Mouse (Mus musculus) kidney, adult 2 months (tissue): Measurements from ENCODE around the gene Ltc4s. TPM values are rescaled to one million over a fixed set of nuclear protein-coding genes. Genes with fewer than 3 reads are reported as not detected.

ENCODE experiments used
- DNase-seq: peaks from one replicate; pipeline ENCODE4 v3.0.0; 2021
- H3K27ac ChIP-seq: fragments of 200-500 bp; 2 replicates; pipeline ENCODE4 v1.5.1; 2012; ENCODE audit warnings: low read depth, low read length, control low read depth, inconsistent platforms; ENCODE audit not compliant: insufficient read depth
- H3K27me3 ChIP-seq: fragments of 200-500 bp; replicated peaks from 2 replicates; pipeline ENCODE4 v1.6.1; 2012; ENCODE audit warnings: mild to moderate bottlenecking, moderate library complexity, low read length, inconsistent platforms; ENCODE audit not compliant: control insufficient read depth, insufficient read depth
- H3K36me3 ChIP-seq: fragments of 200-500 bp; 2 replicates; pipeline ENCODE4 v1.6.1; 2012; ENCODE audit warnings: mild to moderate bottlenecking, moderate library complexity, low read length, inconsistent platforms; ENCODE audit not compliant: control insufficient read depth, insufficient read depth
- H3K4me1 ChIP-seq: fragments of 200-500 bp; 2 replicates; pipeline ENCODE4 v1.6.1; 2011; ENCODE audit warnings: low read length; ENCODE audit not compliant: control insufficient read depth, insufficient read depth
- H3K4me3 ChIP-seq: fragments of 200-500 bp; 2 replicates; pipeline ENCODE4 v1.5.1; 2011; ENCODE audit warnings: mild to moderate bottlenecking, low read depth, low read length, control low read depth; ENCODE audit not compliant: insufficient read depth
- CTCF ChIP-seq: fragments of 200-500 bp; conservative IDR thresholded peaks from 2 replicates; pipeline ENCODE4 v1.5.1; 2011; ENCODE audit warnings: low read depth, mild to moderate bottlenecking, control low read depth, low read length, moderate library complexity, mixed read lengths; ENCODE audit not compliant: insufficient read depth, insufficient read length
- POLR2A ChIP-seq: fragments of 200-500 bp; IDR thresholded peaks from one replicate; pipeline ENCODE4 v1.6.1; 2011; ENCODE audit warnings: low read depth, low read length, control low read depth
- WGBS: fragments of 180-500 bp; shearing (Covaris S2); methylation state at CpG from one replicate; pipeline ENCODE4 v1.1.7; 2018; 5-methylcytosine and 5-hydroxymethylcytosine counted together
- polyA plus RNA-seq: library from polyadenylated mRNA; depleted of rRNA; stranded (reverse); fragments of >200 nt; gene quantifications from 2 replicates; pipeline ENCODE4 v1.2.3, GENCODE M21; 2012

Gene Ltc4s
- polyA plus RNA-seq, 1 experiment: 33.8 TPM

GRCm38 (mm10) chr11:50210505-50211151, 27.8 kb downstream of the Ltc4s start, which contains the start of the genes Sqstm1 and Mgat4b:
Gene Sqstm1 (minus strand): TSS chr11:50210827.
Gene Mgat4b (plus strand): TSS chr11:50210890.
- Histone ChIP-seq H3K4me1 (peaks cover 51% of the 10 kb centered on the region), H3K36me3 (peaks cover 15% of the 10 kb centered on the region; the same call in 1 of the 2 replicates), H3K27me3 (no peaks in the 10 kb centered on the region), H3K4me3 (peak within 1 kb of the TSS; percentile 87), H3K27ac (peak within 1 kb of the TSS; percentile 97)
- DNase-seq: peak; percentile 85
- TF ChIP-seq CTCF: no peak
- TF ChIP-seq POLR2A: peak; percentile 95
- WGBS: under 1% methylated on average over 48 of the region's 48 CpGs

GRCm38 (mm10) chr11:50210101-50210504, 28.3 kb downstream of the Ltc4s start:
- peaks cover 51% of the 10 kb centered on the region for H3K4me1 ChIP-seq
- H3K36me3 ChIP-seq: peaks cover 17% of the 10 kb centered on the region
- under 1% methylated on average over 24 of the region's 24 CpGs for WGBS
- no peaks in the 10 kb centered on the region for H3K27me3 ChIP-seq
- DNase-seq: peak; percentile 96
- peak overlapping the region; percentile 97 for H3K27ac ChIP-seq
- H3K4me3 ChIP-seq: peak overlapping the region; percentile 87
- TF ChIP-seq CTCF (no peak), POLR2A (no peak)

- Histone ChIP-seq H3K4me3 (no peak overlapping the region), H3K36me3 (peaks cover 19% of the 10 kb centered on the region), H3K4me1 (peaks cover 45% of the 10 kb centered on the region), H3K27me3 (no peaks in the 10 kb centered on the region), H3K27ac (no peak overlapping the region)
- no peak for DNase-seq
- TF ChIP-seq POLR2A (no peak), CTCF (no peak)
- 74% methylated on average over 5 of the region's 5 CpGs for WGBS
These were observed 30.4 kb downstream of the Ltc4s start for GRCm38 (mm10) chr11:50208039-50208438.

DNA sequence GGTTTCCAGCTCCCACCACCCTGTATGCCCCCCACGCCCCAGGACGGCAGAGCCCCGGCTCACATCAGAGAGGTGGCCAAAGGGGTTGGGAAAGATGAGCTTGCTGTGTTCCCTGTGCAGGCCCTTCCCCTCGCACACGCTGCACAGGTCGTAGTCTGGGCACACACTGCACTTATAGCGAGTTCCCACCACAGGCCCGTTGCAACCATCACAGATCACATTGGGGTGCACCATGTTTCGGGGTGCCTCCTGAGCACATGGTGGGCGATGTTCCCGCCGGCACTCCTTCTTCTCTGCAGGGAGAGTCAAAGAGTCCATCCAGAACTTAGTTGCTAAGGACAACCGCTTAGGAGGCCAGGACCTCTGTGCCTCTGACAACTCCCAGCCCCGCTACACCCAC, 31.1 kb downstream of the Ltc4s start:
- H3K36me3 ChIP-seq: peaks cover 24% of the 10 kb centered on the region
- H3K4me3 ChIP-seq: no peak overlapping the region
- 93% methylated on average over 14 of the region's 14 CpGs for WGBS
- no peaks in the 10 kb centered on the region for H3K27me3 ChIP-seq
- TF ChIP-seq POLR2A (no peak), CTCF (no peak)
- peaks cover 39% of the 10 kb centered on the region for H3K4me1 ChIP-seq
- no peak for DNase-seq
- no peak overlapping the region for H3K27ac ChIP-seq

DNA sequence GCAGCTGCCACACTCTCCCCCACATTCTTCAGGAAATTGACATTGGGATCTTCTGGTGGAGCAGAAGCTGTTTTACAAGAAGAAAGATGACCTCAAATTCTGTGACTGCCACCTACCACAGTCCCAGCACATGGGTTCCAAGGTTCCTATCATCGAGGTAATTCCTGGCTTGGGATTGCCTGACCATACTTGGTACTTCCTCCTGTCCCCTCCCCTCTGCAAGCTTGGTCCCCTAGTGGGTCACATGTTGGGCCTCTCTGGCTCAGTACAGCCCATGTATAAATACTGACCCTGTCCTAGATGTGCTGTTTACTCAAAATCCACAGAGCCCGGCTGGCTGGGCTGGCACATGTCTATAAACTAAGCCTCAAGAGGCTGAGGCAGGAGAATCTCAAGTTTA, 32.4 kb downstream of the Ltc4s start:
- WGBS: 55% methylated on average over 2 of the region's 2 CpGs
- TF ChIP-seq POLR2A: no peak
- TF ChIP-seq CTCF: no peak
- DNase-seq: no peak
- H3K4me3 ChIP-seq: no peak overlapping the region
- peaks cover 28% of the 10 kb centered on the region for H3K4me1 ChIP-seq
- H3K27ac ChIP-seq: no peak overlapping the region
- peaks cover 32% of the 10 kb centered on the region for H3K36me3 ChIP-seq
- H3K27me3 ChIP-seq: no peaks in the 10 kb centered on the region

DNA sequence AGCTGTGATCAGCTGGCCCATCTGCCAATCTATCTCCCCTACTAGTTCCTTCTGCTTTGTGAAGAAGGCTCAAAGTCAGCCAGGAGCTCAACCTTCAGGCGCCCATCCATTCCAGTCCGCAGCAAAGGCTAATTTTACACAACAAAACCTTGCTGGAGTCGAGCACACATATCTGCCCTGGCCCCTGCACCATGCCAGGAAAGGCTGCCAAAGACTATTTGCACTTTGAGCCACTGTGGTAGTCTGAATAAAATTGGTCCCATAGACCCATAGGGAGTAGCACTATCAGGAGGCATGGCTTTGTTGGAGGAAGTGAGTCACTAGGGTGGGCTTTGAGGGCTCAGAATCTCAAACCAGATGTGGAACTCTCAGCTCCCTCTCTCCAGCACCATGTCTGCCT, 33.0 kb downstream of the Ltc4s start:
- peak; percentile 72 for DNase-seq
- no peaks in the 10 kb centered on the region for H3K27me3 ChIP-seq
- no peak for TF ChIP-seq CTCF
- TF ChIP-seq POLR2A: no peak
- H3K4me1 ChIP-seq: peaks cover 27% of the 10 kb centered on the region
- no peak overlapping the region for H3K27ac ChIP-seq
- peaks cover 38% of the 10 kb centered on the region for H3K36me3 ChIP-seq
- WGBS: 53% methylated on average over 3 of the region's 3 CpGs
- H3K4me3 ChIP-seq: no peak overlapping the region

GRCm38 (mm10) chr11:50203302-50203827, 35.1 kb downstream of the Ltc4s start:
- no peak for TF ChIP-seq POLR2A
- TF ChIP-seq CTCF: no peak
- Histone ChIP-seq H3K4me1 (peaks cover 24% of the 10 kb centered on the region), H3K36me3 (peaks cover 45% of the 10 kb centered on the region), H3K27me3 (no peaks in the 10 kb centered on the region), H3K27ac (no peak overlapping the region), H3K4me3 (no peak overlapping the region)
- 77% methylated on average over 9 of the region's 9 CpGs for WGBS
- no peak for DNase-seq
